Mouse (Mus musculus) erythroblast, adult 5-6 weeks (primary cell): ENCODE results near the gene Plaur. TPM values are rescaled to one million over a fixed set of nuclear protein-coding genes. Genes with fewer than 3 reads are reported as not detected.
"Not testable (repeated sequence)": the region's sequence is repeated elsewhere in the genome, so short reads cannot be mapped to it uniquely, and the experiment has no call there.

ENCODE experiments used
- ATAC-seq: replicated peaks from 2 replicates; pipeline ENCODE4 v1.8.0; 2016; ENCODE audit warnings: moderate number of reproducible peaks, mild to moderate bottlenecking, moderate TSS enrichment, inconsistent platforms; ENCODE audit not compliant: poor library complexity, low FRiP score, severe bottlenecking
- total RNA-seq, 2 experiments: library from RNA; stranded (forward) in 1 of 2; stranded (reverse) in 1 of 2; fragments of 150-400 nt in 1 of 2; fragments of 200-764, 138-1000 nt in 1 of 2; gene quantifications; 2 replicates each; pipeline versions ENCODE4 v1.2.3 to v1.2.4; 2015 to 2017; ENCODE audit warnings: low replicate concordance in 2 of 2

Plaur gene
- total RNA-seq, 2 experiments from 2014 or later, result 28.4 to 34.9 TPM

- ATAC-seq, result no peak
Observed at GRCm38 (mm10) chr7:24474811-24475506, 12.7 kb downstream of the Plaur start.

DNA sequence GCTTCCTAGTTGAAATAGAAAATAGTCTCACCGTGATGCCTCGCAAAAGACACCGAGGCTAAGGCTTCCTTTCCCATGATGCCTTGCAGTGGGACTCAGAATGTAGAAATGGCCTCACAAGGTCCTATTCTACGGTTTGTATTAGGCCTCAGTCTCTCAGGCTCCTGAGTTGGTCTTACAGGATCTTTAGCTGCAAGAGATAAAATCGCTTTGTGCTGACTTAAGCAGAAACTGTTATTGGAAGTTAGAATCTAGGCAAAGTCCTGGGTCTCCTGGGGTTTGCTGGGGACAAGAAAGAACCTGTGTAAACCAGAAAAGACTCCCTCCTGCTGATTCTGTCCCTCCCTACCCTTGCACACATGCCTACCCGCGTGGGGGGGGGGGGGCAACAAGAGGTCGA, 14.1 kb downstream of the Plaur start:
- ATAC-seq, result no peak

DNA sequence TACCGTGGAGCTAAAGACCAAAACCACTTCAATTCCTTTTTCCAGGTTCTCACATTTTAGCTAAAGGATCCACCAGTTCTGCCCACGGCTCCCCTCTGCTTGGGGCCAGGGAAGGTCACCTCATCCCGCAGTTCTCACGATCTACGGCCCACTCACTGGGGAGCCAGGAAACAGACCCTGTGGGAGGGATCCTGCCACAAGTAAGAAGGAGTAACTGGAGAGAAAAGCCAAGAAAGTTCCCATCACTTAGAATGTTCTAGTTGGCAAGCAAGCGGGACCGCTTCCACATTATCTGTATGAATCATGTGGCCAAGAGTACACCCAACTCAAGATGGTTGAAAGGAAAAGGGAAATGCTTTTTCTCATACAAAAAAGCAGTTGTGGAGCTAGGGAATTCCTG, 14.6 kb downstream of the Plaur start:
- no peak for ATAC-seq

DNA sequence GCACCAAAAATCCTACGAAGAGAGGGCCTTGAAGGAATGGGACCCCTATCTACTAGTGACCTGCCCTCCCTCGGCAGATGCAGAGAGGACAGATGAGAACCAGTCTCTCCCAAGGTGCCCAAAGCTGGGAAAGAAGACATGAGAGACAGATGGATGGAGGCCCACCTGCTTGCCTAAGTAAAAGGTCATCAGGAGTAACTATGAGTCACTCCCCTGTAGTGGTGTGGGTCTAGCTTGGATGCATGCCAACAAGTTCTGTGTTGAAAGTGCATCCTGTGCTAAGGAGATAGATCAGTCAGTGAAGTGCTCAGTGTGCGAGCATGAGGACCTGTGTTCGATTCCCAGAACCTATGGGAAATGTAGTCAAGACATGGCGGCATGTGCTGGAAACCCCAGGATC, 16.6 kb downstream of the Plaur start:
- no peak for ATAC-seq

DNA sequence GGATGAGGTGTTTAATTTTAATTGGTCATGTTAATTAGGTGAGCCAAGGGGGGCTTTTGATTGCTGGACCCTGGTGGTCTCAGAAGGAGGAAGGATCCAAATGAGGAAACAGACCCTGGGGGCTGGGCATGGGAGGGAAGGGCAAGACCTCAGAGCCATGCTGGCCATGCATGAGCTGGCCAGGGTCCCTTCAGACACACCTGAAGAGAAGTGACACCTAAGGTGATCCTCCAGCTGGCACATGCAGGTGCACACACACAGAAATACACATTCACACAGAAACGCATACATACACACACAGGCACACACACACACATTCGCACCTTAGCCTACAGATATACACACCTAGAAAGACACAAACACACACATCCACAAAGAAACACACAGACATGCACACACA, 17.4 kb downstream of the Plaur start:
- no peak for ATAC-seq

- no peak for ATAC-seq
Observed at GRCm38 (mm10) chr7:24480121-24480941, 18.0 kb downstream of the Plaur start.

GRCm38 (mm10) chr7:24480986-24481473, 18.7 kb downstream of the Plaur start:
- ATAC-seq, result no peak

DNA sequence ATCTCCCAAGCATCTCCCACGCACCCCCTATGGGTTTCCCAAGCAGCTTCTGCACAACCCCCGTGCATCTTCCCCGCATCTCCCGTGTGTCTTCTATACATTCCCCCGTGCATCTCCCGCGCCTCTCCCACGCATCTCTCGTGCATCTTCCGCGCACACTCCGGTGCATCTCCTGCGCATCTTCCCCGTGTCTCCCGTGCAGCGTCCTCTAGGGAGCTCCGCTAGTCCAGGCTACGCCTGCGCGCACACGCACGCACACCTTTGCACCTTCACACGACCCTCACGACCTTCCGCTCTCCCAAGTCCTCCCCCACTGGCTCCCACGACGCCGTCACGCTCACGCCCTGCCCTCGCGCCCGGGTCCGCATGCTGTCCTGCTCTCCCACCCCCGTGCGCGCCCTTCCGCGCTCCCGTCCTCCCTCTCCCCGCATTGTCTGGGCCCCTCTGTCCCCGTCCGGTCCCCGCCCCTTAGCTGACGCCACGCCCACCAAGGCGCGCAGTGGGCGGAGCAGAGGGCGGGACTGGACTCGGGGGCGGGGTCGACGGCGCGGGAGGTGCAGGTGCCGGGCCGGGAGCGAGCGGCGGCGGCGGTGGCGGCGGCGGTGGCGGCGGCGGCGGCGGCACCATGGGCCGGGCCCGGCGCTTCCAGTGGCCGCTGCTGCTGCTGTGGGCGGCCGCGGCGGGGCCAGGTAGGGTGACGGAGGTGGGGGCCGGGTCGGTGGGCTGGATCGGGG, 19.4 kb downstream of the Plaur start, which contains the start of gene Cadm4:
Gene Cadm4, plus strand, starts transcription at position 550 of the 734 bp plus-strand sequence.
- ATAC-seq, result 0 out of 2 replicates have a peak, but pooled peaks have one; percentile 22

- no peak for ATAC-seq
Observed at GRCm38 (mm10) chr7:24482208-24483020, 20.1 kb downstream of the Plaur start.

GRCm38 (mm10) chr7:24483291-24483690, 21.0 kb downstream of the Plaur start:
- ATAC-seq, result not testable (repeated sequence)

DNA sequence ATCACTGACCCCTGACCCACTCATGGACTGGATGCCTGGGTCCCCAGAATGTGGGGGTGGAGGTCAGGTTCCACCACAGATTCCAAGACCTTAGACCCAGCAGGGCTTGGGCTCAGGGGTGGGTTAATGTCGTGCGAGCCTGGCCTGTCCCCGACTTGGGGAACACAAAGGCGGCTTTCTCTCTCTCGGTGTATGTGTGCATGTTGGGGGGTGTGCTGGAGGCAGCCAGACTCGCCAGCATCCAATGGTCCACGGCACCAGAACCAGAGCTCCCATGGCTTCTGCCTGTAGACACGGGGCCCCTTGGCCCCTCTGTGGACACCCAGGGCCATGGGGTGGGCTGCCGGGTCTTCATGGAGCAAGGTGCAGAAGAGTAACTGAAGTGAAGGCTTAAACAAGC, 23.2 kb downstream of the Plaur start:
- ATAC-seq, result no peak

- no peak for ATAC-seq
Observed at GRCm38 (mm10) chr7:24486654-24487130, 24.4 kb downstream of the Plaur start.

DNA sequence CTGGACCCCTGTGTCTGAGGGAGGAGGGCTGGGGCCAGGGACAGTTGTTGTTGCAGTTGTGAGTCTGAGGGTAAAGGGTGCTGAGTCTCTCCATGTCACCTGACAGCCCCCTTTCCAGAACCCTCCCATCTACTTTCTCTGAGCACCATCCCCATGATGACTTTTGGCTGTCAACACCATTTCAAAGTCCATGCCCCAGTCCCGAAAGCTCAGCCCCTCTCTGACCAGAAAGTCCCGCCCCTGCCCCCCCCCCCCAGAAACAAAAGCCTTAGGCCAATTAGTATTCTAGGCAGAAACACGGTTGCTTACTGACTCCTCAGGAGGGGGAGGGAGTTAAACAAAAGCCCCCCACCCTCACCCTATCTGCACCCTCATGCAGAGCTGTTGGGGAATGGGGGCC, 25.1 kb downstream of the Plaur start:
- no peak for ATAC-seq

DNA sequence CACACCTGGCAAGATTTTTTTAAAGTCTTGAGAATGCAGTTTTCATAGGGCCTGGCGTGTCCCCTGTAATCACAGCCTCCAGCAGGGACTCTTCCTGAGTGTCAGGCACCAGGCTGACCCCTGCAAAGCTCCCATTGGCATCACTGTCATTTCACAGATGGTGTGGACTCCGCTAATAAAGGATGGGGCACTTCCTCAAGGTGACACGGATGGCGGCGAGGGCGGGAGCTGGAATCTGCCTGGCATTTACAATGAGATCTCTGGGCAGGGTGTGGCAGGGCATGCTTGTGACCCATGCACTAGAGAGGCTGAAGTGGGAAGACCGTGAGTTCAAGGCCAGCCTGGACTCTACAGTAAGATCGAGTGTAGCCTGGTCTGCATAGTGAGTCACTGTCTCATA, 26.0 kb downstream of the Plaur start:
- no peak for ATAC-seq

- ATAC-seq, result no peak
Observed at GRCm38 (mm10) chr7:24499856-24500577, 37.7 kb downstream of the Plaur start.

DNA sequence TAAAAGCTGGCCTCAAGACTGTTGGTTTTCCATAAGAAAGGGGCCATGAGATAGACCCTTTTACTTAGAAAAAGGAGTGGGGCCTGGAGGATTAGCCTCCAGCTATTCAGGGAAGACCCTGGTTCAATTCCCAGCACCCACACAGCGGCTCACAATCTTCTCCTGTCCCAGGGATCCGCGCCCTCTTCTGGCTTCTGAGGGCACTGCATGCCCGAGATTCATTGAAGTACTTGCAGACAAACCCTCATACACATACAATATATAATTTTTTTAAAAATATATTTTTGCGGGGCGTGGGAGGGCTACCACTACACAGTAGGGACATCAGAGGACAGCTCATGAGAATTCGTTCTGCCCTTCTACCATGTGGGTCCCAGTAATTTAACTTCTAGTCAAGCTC, 38.6 kb downstream of the Plaur start:
- no peak for ATAC-seq

GRCm38 (mm10) chr7:24501492-24501891, 39.2 kb downstream of the Plaur start:
- no peak for ATAC-seq

- no peak for ATAC-seq
Observed at GRCm38 (mm10) chr7:24504004-24504403, 41.7 kb downstream of the Plaur start.

- no peak for ATAC-seq
Observed at GRCm38 (mm10) chr7:24504868-24505267, 42.6 kb downstream of the Plaur start.
